Mouse (Mus musculus) hindbrain, embryonic 11.5 days (tissue): Measurements from ENCODE around the gene Chmp2a. TPM values are rescaled to one million over a fixed set of nuclear protein-coding genes. Genes with fewer than 3 reads are reported as not detected.

ENCODE experiments used
- ATAC-seq: fragments of 200-750 bp; cut with Nextera tagmentation; 2 replicates; pipeline ENCODE4 v1.8.0; 2017; ENCODE audit warnings: mild to moderate bottlenecking, moderate TSS enrichment, moderate library complexity; ENCODE audit not compliant: low FRiP score
- DNase-seq: peaks from one replicate; pipeline ENCODE4 v3.0.0-alpha.2; 2015; ENCODE audit warnings: low spot score
- H3K27ac ChIP-seq: fragments of 300-500 bp; sonication (generic); 2 replicates; pipeline ENCODE4 v1.5.1; 2014; ENCODE audit warnings: mild to moderate bottlenecking, low read depth, low read length
- H3K27me3 ChIP-seq: fragments of 300-500 bp; sonication (generic); 2 replicates; pipeline ENCODE4 v1.6.1; 2014; ENCODE audit warnings: mild to moderate bottlenecking, low read length, moderate library complexity, mixed read lengths; ENCODE audit not compliant: control insufficient read depth, insufficient read depth
- H3K36me3 ChIP-seq: fragments of 300-500 bp; sonication (generic); 2 replicates; pipeline ENCODE4 v1.6.1; 2014; ENCODE audit warnings: mild to moderate bottlenecking, low read length, moderate library complexity, mixed read lengths; ENCODE audit not compliant: control insufficient read depth, insufficient read depth
- H3K4me1 ChIP-seq: fragments of 300-500 bp; sonication (generic); replicated peaks from 2 replicates; pipeline ENCODE4 v1.6.1; 2014; ENCODE audit warnings: low read length, mixed read lengths; ENCODE audit not compliant: control insufficient read depth, insufficient read depth
- H3K4me2 ChIP-seq: fragments of 300-500 bp; sonication (generic); replicated peaks from 2 replicates; pipeline ENCODE4 v1.6.1; 2014; ENCODE audit warnings: mild to moderate bottlenecking, low read depth, low read length
- H3K4me3 ChIP-seq: fragments of 300-500 bp; sonication (generic); 2 replicates; pipeline ENCODE4 v1.5.1; 2014; ENCODE audit warnings: low read depth, low read length
- H3K9ac ChIP-seq: fragments of 300-500 bp; sonication (generic); 2 replicates; pipeline ENCODE4 v1.6.1; 2014; ENCODE audit warnings: low read depth, low read length
- H3K9me3 ChIP-seq: fragments of 300-500 bp; sonication (generic); 2 replicates; pipeline ENCODE4 v1.6.1; 2016; ENCODE audit warnings: low read length; ENCODE audit not compliant: control insufficient read depth
- WGBS: fragments of 180-500 bp; shearing (Covaris S2); extraction: QIAGEN DNeasy Blood & Tissue Kit; methylation state at CpG from one replicate; pipeline ENCODE4 v1.1.7; 2014; 5-methylcytosine and 5-hydroxymethylcytosine counted together
- polyA plus RNA-seq: library from polyadenylated mRNA; unstranded; fragments of >200 nt; fragmentation: Nextera tagmentation; extraction: Ambion mirVana; gene quantifications from 2 replicates; pipeline ENCODE4 v1.2.1, GENCODE M21; 2014

The Chmp2a gene
- polyA plus RNA-seq, 1 experiment from 2014 or later, result 157 TPM

DNA sequence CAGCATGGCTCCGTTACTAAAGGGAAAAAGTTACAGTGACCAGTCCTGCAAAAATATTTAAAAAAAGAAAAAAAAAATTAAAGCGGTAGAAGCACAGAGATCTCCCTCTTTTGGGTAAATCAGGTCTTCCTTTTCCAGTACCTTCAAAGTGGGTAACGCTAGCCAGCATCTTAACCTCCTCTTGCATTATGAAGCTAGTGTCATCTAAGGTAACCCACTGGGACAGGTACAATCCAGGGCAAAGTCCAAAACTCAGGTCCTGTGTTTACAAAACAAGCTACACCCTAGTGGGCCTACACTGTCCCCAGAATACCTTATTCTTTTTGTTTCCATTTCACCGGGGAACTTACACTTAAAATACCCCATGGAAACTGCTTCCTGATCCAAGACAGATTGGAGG, 20.9 kb downstream of the Chmp2a start:
- 58% methylated on average over 4 of the region's 4 CpGs for WGBS

DNA sequence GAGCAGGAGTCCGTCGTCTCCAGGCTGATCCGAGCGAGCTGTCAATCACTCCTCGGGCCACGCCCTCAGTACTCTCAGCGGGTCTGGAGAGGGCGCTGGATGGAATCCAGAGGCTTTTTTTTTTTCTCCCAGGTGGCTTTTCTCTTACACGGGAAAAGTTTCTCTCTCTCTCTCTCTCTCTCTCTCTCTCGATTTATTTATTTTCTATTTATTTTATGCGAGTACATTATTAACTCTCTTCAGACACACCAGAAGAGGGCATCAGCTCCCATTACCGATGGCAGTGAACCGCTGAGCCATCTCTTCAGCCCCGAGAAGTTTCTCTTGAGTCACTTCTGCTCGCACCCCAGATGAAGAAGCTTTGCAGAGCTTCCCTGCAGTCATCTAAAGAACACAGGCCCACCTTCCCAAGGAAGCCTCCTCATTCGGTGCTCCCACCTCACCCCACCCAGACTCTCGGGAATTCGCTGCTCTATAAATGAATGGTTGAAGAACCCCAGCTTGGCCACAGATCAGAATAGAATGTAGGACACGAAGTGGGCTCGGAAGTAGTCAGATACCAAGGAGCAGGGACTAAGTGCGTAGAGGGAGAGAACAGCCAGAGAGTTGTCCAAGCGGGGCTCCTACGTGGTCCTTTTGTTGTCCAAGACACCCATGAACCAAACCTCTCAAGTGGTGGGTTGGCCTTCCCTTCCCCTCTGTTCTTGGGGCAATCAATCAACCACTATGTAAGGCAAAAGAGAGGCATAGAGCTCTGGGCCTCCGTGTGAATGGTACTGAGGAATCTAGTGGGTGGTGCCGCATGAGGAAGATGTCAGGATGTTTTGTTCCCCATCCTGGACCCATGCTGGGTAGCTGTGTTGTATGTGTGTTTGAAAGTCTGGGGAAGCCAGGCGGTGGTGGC, 24.4 kb downstream of the Chmp2a start, which contains the start of gene Zbtb45:
Gene Zbtb45 (minus strand): TSS at position 30 of the 904 bp plus-strand sequence.
- Histone ChIP-seq H3K36me3 (peaks cover 6% of the 10 kb centered on the region; the same call in 1 of the 2 replicates), H3K9ac (peak within 1 kb of the TSS; percentile 85), H3K27ac (peak within 1 kb of the TSS; percentile 94), H3K9me3 (no peaks in the 10 kb centered on the region), H3K4me1 (peaks cover 2% of the 10 kb centered on the region; the same call in 1 of the 2 replicates), H3K4me2 (peak within 1 kb of the TSS; percentile 78), H3K4me3 (peak within 1 kb of the TSS; percentile 64), H3K27me3 (peaks cover 7% of the 10 kb centered on the region)
- DNase-seq (peak; percentile 46), ATAC-seq (0 out of 2 replicates have a peak, but pooled peaks have one; percentile 2)
- 10% methylated on average over 26 of the region's 26 CpGs for WGBS

More for the DNA sequence above, 20.9 kb downstream of the Chmp2a start:
- Histone ChIP-seq H3K36me3 (no peaks in the 10 kb centered on the region), H3K4me2 (no peak overlapping the region), H3K9ac (no peak overlapping the region), H3K4me1 (0 out of 2 replicates have a peak, but pooled peaks cover 2% of the 10 kb centered on the region), H3K9me3 (no peaks in the 10 kb centered on the region), H3K27ac (no peak overlapping the region), H3K4me3 (no peak overlapping the region), H3K27me3 (no peaks in the 10 kb centered on the region)
- ATAC-seq, result no peak
- no peak for DNase-seq

DNA sequence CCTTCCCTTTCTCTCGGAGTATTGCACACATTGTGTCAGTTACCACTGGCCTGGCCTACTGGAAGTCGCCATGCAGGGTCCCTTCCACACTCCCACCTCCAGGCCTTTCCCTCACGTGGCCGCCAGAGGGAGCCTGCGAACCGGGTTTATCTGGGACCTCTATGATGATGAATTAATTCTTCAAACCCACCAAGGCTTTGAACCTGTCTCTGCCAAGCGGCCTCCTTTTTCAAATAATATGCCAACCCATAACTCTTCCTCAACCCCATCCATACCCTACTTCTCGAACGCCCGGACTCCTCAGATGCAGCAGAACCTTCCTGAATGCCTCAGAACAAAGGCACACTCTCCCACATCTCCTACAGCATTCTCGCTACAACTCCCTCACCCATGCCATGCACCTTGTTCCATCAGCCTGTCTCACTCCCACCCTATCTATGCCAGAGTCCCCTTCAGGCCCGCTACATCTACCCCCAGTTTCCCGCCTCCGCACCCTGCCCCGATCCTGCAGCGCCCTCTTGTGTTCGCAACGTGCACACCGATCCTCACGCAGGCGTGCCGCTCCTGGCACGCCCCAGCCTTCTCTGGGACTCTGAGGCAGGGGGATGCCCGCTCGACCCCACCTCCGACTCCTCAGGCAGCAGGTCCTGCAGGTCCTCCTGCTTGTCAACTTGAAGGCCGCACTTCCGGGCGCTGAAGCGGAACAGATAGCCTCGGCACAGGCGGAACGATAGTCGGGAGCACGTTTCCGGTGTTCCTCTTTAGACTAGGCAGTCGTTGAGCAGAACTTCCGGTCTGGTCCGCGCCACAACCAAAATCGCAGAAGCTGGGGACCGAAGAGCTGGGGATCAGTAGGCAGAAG, 25.2 kb downstream of the Chmp2a start:
- WGBS, result 1% methylated on average over 42 of the region's 42 CpGs
- H3K27ac ChIP-seq, result peak overlapping the region; percentile 94
- peak; percentile 90 for ATAC-seq
- peak overlapping the region; percentile 78 for H3K4me2 ChIP-seq
- H3K9me3 ChIP-seq, result no peaks in the 10 kb centered on the region
- H3K27me3 ChIP-seq, result peaks cover 7% of the 10 kb centered on the region
- H3K36me3 ChIP-seq, result peaks cover 6% of the 10 kb centered on the region; the same call in 1 of the 2 replicates
- H3K4me1 ChIP-seq, result peaks cover 2% of the 10 kb centered on the region; the same call in 1 of the 2 replicates
- peak overlapping the region; percentile 85 for H3K9ac ChIP-seq
- peak overlapping the region; percentile 64 for H3K4me3 ChIP-seq
- DNase-seq, result peak; percentile 96

DNA sequence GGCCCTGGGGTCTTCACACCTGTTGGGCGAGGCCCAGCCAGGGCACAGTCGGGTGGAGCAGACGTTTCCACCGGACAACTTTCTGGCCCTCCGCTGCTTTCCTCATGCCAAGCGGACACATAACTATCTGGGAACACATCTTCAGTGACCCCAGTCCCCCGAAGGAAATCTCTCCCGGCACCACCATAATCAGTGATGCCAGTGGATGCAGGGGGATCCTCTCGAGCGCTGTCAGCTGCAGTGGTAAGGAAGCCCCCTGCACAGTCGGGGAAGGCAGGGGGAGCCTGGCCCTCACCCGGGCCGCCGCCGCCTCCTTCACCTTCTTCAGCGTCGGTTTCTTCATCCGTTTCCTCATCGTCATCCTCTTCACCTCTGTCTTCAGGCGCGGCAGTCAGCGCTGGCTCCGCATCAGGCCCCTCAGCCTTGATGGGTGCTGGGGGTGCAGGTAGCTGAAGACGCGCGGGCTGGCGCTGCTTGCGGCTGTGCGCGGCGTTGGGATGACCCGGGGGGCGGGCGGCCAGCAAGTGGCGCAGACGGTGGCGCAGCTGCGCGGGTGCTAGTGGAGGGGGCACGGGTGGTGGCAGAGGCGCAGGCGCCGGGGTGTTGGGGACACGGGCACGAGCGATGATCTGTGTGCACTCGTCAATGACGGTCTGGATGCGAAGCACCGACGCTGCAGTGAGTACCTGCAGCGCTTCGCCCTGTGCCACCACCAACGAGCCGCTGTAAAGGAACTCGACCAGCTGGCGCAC, 27.1 kb downstream of the Chmp2a start:
- DNase-seq (peak; percentile 9), ATAC-seq (no peak)
- Histone ChIP-seq H3K4me1 (peaks cover 2% of the 10 kb centered on the region; the same call in 1 of the 2 replicates), H3K4me2 (peak overlapping the region; percentile 22), H3K9ac (0 out of 2 replicates have a peak overlapping the region, but pooled peaks have one; percentile 7), H3K4me3 (peak overlapping the region; percentile 16; the same call in 1 of the 2 replicates), H3K9me3 (no peaks in the 10 kb centered on the region), H3K27ac (no peak overlapping the region), H3K27me3 (peaks cover 7% of the 10 kb centered on the region), H3K36me3 (peaks cover 6% of the 10 kb centered on the region; the same call in 1 of the 2 replicates)
- 37% methylated on average over 57 of the region's 57 CpGs for WGBS

DNA sequence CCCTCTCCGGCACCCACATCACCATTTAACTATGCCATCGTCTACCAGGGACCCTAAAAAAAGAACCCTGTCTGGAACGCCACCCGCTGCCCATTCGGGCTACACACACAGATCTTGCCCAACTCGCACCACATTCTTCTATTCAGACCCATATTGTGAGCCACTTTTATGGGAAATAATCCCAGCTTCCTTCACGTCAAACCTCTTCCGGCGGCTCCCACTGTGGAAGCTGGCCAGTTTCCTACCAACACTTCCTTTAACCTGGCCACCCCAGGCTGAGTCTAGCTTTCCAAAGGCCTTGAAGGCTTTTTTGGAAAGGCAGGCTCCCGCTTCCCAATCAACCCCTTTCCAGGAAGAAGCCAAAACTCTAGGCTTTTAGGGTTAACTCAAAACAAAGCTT, 28.1 kb downstream of the Chmp2a start:
- H3K4me2 ChIP-seq, result no peak overlapping the region
- H3K27me3 ChIP-seq, result peaks cover 7% of the 10 kb centered on the region
- H3K4me3 ChIP-seq, result no peak overlapping the region
- 88% methylated on average over 10 of the region's 10 CpGs for WGBS
- peaks cover 2% of the 10 kb centered on the region; the same call in 1 of the 2 replicates for H3K4me1 ChIP-seq
- H3K9me3 ChIP-seq, result no peaks in the 10 kb centered on the region
- no peak overlapping the region for H3K9ac ChIP-seq
- ATAC-seq (no peak), DNase-seq (no peak)
- peaks cover 6% of the 10 kb centered on the region; the same call in 1 of the 2 replicates for H3K36me3 ChIP-seq
- no peak overlapping the region for H3K27ac ChIP-seq

DNA sequence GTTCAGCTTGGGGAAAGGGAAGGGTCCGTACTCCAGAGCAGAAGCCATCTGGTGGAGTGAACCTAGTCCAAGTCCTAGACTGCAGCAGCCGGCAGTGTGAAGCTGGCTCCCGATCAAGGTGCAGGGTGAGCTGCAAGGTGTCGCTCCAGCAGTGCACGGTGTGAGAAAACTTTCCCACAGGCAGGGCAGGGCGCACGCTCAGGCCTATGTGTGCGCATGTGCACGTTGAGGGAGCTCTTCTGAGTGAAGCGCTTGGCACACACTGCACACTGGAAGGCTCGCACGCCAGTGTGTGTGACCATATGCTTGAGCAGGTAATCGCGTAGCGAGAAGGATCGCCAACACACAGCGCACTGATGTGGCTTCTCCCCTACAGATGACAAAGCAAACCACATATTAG, 28.6 kb downstream of the Chmp2a start:
- no peak overlapping the region for H3K27ac ChIP-seq
- peaks cover 2% of the 10 kb centered on the region; the same call in 1 of the 2 replicates for H3K4me1 ChIP-seq
- DNase-seq (no peak), ATAC-seq (no peak)
- no peak overlapping the region for H3K4me3 ChIP-seq
- H3K4me2 ChIP-seq, result no peak overlapping the region
- WGBS, result 88% methylated on average over 17 of the region's 17 CpGs
- no peak overlapping the region for H3K9ac ChIP-seq
- peaks cover 6% of the 10 kb centered on the region; the same call in 1 of the 2 replicates for H3K36me3 ChIP-seq
- H3K27me3 ChIP-seq, result peaks cover 7% of the 10 kb centered on the region
- H3K9me3 ChIP-seq, result no peaks in the 10 kb centered on the region

DNA sequence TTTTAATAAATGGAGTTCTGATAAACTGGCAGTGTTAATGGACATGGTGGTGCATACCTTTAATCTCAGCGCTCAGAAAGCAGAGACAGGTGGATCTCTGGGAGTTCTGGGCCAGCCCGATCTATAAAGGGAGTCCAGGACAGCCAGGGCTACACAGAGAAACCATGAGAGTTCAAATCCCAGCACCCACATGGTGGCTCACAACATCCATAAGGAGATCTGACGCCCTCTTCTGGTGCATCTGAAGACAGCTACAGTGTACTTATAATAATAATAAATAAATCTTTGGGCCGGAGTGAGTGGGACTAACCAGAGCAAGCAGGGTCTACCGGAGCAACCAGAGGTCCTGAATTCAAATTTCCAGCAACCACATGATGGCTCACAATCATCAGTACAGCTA, 31.2 kb downstream of the Chmp2a start:
- no peak overlapping the region for H3K9ac ChIP-seq
- peaks cover 6% of the 10 kb centered on the region; the same call in 1 of the 2 replicates for H3K36me3 ChIP-seq
- DNase-seq (no peak), ATAC-seq (no peak)
- H3K4me2 ChIP-seq, result no peak overlapping the region
- H3K4me3 ChIP-seq, result no peak overlapping the region
- WGBS, result 73% methylated on average over 5 of the region's 5 CpGs
- no peaks in the 10 kb centered on the region; the same call in 1 of the 2 replicates for H3K4me1 ChIP-seq
- no peak overlapping the region for H3K27ac ChIP-seq
- H3K27me3 ChIP-seq, result peaks cover 7% of the 10 kb centered on the region
- H3K9me3 ChIP-seq, result no peaks in the 10 kb centered on the region

DNA sequence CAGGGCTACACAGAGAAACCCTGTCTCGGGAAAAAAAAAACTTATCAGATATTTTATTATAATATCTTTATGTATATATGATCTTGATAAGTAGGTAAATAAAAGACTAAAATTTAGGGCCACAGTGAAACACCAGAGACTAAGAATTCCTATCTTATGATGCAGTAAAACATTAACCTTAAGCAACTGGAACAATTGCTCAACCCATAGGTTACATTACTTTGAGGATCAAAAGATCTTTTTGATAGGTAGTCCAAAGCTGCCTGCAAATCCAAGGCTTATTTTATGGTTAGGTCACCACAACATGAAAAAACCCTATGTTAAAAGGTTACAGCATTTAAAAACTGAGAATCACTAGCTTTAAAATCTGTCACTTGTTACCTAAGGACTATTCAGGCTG, 33.0 kb downstream of the Chmp2a start:
- no peak overlapping the region for H3K4me2 ChIP-seq
- no peak overlapping the region for H3K27ac ChIP-seq
- 70% methylated on average over 1 of the region's 1 CpGs for WGBS
- H3K9ac ChIP-seq, result no peak overlapping the region
- no peak overlapping the region for H3K4me3 ChIP-seq
- no peak for ATAC-seq
- no peak for DNase-seq
- H3K27me3 ChIP-seq, result no peaks in the 10 kb centered on the region
- H3K4me1 ChIP-seq, result no peaks in the 10 kb centered on the region
- peaks cover 6% of the 10 kb centered on the region; the same call in 1 of the 2 replicates for H3K36me3 ChIP-seq
- H3K9me3 ChIP-seq, result no peaks in the 10 kb centered on the region
